Mouse (Mus musculus) gastrocnemius, adult 18-20 months (tissue): ENCODE data around the gene Grasp. TPM values are rescaled to one million over a fixed set of nuclear protein-coding genes. Genes with fewer than 3 reads are reported as not detected.
A peak's percentile ranks its signal among the peaks of the same experiment; 100 is the strongest.

ENCODE experiments used
- DNase-seq: peaks from one replicate; pipeline ENCODE4 v3.0.0; 2021; ENCODE audit warnings: low spot score
- total RNA-seq, 2 experiments: library from RNA; stranded (reverse); gene quantifications; 2 replicates each; pipeline ENCODE4 v1.2.3; 2021

The Grasp gene
- total RNA-seq, 2 experiments from 2014 or later, result 4.4 to 5.1 TPM

- DNase-seq, result peak; percentile 97
These were observed 22.5 kb downstream of the Grasp start for GRCm38 (mm10) chr15:101246231-101247154.

DNA sequence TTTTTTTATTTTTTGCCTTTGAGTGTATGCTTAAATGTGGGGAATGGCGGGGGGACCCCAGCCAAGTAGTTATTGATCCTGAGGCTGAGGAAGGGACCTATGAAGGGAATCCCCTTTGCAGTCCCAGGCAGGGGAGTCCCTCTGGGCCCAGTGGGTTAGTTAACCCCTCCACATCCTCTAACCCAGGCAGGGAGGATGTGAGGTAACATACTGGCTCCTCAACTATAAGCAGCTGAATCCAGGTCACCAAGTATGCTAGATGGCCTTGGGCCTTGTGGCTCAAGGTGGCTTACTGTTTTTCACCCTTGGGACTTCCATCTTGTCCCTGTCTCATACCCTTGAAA lies 23.1 kb downstream of the Grasp start:
- no peak for DNase-seq

- DNase-seq, result peak; percentile 68
These were observed 24.2 kb downstream of the Grasp start for GRCm38 (mm10) chr15:101248029-101248710.

- no peak for DNase-seq
These were observed 26.3 kb downstream of the Grasp start for GRCm38 (mm10) chr15:101250220-101250800.

- DNase-seq, result no peak
These were observed 27.9 kb downstream of the Grasp start for GRCm38 (mm10) chr15:101251930-101252329.

- DNase-seq, result no peak
These were observed 28.6 kb downstream of the Grasp start for GRCm38 (mm10) chr15:101252614-101253013.

DNA sequence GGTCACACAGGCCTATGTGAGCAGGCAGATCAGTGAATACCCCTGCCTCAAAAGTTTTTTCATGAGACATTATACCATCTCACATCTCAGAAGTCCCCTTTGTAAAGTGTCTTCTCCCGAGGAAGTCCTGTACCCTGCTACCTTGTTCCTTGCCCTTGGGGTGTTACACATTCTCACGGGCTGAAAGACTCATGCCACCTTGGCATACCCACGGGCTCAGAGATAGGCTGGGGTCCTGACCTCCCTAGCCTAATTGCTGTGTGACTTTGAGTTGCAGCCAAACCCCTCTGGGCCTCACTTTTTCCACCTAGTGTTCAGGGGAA lies 29.5 kb downstream of the Grasp start:
- DNase-seq, result no peak

GRCm38 (mm10) chr15:101253886-101254795 lies 30.2 kb downstream of the Grasp start, which contains the start of gene Nr4a1:
Gene Nr4a1, plus strand, starts transcription at chr15:101254269.
- DNase-seq, result peak; percentile 91

- no peak for DNase-seq
These were observed 32.0 kb downstream of the Grasp start for GRCm38 (mm10) chr15:101255842-101256462.

DNA sequence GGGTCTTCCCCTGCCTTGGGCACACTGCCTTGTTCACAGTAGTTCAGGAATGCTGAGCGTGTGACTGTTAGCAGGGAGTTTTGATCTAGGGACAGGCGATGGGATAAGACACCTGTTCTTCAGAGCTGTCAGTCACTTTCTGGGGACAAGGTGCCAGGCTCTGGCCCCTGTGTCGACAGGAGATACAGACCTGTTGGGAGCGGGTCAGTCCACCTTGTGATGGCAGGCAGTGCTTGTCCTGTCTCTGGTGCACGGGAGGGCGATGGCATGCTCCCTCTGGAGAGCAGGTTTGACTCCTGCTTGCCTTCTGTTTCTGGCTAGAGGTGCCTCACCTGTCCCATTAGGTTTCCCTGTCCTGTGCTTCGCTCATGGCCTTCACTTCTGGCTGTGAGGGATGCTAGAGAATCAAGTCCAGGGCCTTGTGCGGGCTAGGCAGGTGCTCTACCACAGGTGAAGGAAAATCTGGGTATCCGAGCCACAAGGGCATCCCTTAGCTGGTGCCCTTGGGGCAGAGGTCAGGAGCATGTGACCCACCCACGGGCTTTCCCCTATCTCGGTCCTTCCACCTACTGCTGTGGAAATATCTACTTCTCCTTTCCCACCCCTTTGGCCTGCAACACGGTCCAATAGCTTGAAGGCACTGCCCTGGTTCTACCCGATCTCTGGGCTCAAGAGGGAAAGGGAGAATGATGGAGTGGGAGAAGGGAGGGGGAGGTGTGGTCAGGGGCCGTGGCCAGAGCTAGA lies 32.6 kb downstream of the Grasp start:
- no peak for DNase-seq

DNA sequence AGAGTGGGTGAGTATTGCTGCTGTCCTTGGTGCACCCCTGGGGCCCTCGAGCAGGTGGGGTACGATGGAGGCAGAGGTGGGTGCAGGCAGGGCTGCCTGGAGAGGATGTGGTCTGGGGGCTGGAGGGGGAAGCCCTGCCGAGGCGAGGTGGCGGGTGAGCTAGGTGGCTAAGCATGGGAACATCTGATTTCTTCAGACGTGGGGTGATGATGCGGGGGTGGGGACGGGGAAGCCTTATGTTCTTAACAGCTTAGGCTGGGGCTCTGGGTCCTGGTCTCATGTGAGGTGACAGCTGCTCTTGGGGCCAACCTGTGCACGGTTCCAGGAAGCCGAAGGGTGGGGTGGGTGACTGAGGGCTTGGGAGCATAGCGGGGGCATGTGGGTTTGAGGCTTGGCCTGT lies 34.4 kb downstream of the Grasp start:
- no peak for DNase-seq

DNA sequence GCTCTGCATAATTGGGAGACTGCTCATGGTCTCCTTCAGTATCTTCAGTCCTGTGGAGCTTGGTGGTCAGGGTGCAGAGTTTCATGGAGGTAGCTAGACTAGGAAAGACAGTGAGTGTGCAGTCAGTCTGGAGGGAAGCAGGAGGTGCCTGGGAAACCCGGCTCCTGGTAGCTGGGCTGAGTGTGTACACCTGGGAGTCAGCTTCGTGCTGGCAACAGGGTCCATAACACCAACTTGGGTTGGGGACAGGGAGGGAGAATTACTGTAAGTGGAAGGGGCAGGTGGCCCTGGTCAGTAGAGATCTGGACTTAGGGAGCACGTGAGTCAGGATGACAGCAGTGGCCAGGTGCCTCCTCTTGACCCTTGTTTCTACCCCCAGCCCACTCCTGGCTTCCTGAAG lies 35.9 kb downstream of the Grasp start:
- DNase-seq, result no peak

DNA sequence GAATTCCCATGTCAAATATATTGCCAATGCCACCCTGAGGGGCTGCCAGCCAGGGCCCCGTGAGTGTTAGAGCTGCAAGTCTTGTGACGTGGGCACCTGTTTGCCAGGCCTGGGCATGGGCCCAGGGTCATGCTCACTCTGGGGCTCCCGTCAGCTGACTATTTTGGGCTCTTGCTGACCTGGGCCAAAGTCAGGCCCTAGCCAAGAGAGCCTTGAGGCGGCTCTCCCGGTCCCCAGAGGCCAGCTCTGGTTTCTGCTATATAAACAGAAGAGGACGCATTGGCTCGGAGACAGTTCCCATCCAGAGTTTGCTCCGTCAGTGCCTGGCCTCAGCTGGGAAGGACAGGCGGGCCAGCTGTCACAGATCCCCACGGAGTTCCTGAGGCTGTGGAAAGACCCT lies 36.4 kb downstream of the Grasp start:
- DNase-seq, result peak; percentile 96

GRCm38 (mm10) chr15:101260874-101261622 lies 37.1 kb downstream of the Grasp start:
- DNase-seq, result peak; percentile 54

DNA sequence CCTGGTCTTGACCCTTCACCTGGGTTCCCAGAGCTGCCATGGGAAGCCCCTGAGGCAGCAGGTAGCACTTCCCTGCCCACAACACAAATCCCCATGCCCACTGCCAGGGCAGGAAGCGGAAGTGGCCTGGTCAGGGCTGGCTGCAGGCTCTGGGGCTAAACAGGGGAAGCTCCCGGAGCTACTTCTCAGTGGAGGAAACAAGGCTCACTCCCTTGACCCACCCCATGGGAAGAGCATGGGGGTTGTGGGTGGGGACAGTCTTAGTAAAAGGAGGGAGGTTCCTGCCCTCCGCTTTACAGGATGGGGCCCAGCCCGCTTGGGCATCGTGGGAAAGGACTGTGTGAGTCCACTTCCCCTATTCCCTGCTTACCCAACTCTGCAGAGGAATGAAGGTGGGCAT lies 38.5 kb downstream of the Grasp start:
- no peak for DNase-seq

GRCm38 (mm10) chr15:101266132-101266963 lies 42.4 kb downstream of the Grasp start:
- peak; percentile 97 for DNase-seq

DNA sequence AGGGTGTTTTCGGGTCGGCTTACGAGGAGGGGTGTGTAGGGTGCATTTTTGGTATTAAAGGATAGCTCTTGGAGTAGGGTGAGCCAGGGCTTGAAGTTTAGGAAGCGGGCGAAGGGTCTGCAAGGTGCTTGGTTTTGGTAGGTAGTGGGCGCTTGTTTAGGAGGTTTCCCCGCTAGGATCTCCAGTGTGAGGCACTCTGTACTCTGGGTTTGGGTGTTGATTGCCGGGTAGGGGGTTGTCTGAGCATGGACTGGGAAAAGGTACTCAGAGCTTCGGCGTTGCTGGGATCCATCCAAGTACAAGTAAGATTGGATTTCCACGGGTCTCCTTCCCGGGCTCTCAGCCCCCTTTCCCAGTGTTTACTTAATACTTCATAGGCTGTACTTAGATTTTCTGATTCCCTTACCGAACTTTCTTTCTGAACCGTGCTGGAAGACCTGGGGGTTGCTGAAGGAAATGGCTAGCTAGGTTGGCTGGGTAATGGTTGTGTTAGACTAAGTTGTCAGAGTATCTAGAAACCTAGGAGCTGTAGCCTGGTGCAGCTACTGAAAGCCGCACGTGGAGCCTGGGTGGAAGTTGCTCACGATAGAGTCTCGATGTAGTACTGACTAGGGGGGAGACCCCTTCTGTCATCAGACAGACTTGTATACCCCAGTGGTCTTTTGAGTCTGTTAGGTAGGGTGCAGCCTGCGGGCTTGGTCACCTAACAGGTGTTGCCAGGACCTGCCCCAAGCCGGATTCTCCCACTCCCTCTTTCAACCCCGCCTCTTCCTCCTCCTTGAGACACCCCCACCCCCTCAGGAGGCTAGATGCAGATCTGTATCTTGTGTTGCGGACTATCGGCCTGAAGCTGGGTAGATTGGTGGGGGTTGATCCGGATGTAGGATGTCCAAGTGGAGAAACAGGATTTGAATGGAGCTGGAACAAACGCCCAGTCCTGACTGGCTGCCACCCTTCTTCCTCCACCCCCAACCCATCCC lies 43.4 kb downstream of the Grasp start:
- peak; percentile 44 for DNase-seq
